Mouse (Mus musculus) spleen, adult 12 weeks (tissue): Measurements from ENCODE around the gene Slc45a3.

Source experiments
- DNase-seq: peaks from one replicate; pipeline ENCODE4 v3.0.0; 2022; ENCODE audit warnings: low spot score

Gene Slc45a3

GRCm38 (mm10) chr1:132026925-132027646, 64.3 kb downstream of the Slc45a3 start:
- peak; percentile 49 for DNase-seq

GRCm38 (mm10) chr1:132027978-132028377, 65.2 kb downstream of the Slc45a3 start:
- no peak for DNase-seq

GRCm38 (mm10) chr1:132028413-132028812, 65.6 kb downstream of the Slc45a3 start:
- DNase-seq: no peak

- no peak for DNase-seq
These were observed 67.8 kb downstream of the Slc45a3 start for GRCm38 (mm10) chr1:132030574-132030973.

- DNase-seq: no peak
These were observed 69.4 kb downstream of the Slc45a3 start for GRCm38 (mm10) chr1:132032172-132032571.
